Mouse (Mus musculus): ENCODE measurements around the gene Rapgef4. TPM values are rescaled to one million over a fixed set of nuclear protein-coding genes. Genes with fewer than 3 reads are reported as not detected.
"Not testable (repeated sequence)": the region's sequence is repeated elsewhere in the genome, so short reads cannot be mapped to it uniquely, and the experiment has no call there.

The Rapgef4 gene
- total RNA-seq, 2 experiments from 2014 or later = 166 to 168 TPM

- intact Hi-C loops (cut with DNase I) = no loop called here
- no peak for DNase-seq (ENCODE audit: extremely low spot score in 1 of 2, low spot score in 2 of 2)
Observed at GRCm38 (mm10) chr2:72129612-72130311, 148.7 kb downstream of the Rapgef4 start.

GRCm38 (mm10) chr2:72132222-72132621, 151.2 kb downstream of the Rapgef4 start:
- DNase-seq (ENCODE audit: extremely low spot score in 1 of 2, low spot score in 2 of 2) = no peak
- intact Hi-C loops (cut with DNase I) = no loop called here

GRCm38 (mm10) chr2:72136045-72136444, 155.0 kb downstream of the Rapgef4 start:
- no peak for DNase-seq (ENCODE audit: extremely low spot score in 1 of 2, low spot score in 2 of 2)
- intact Hi-C loops (cut with DNase I) = no loop called here

GRCm38 (mm10) chr2:72136486-72137264, 155.6 kb downstream of the Rapgef4 start:
- intact Hi-C loops (cut with DNase I) = no loop called here
- no peak for DNase-seq (ENCODE audit: extremely low spot score in 1 of 2, low spot score in 2 of 2)

- no peak for DNase-seq (ENCODE audit: extremely low spot score in 1 of 2, low spot score in 2 of 2)
- intact Hi-C loops (cut with DNase I) = no loop called here
Observed at GRCm38 (mm10) chr2:72139863-72140845, 159.1 kb downstream of the Rapgef4 start.

- intact Hi-C loops (cut with DNase I) = no loop called here
- DNase-seq (ENCODE audit: extremely low spot score in 1 of 2, low spot score in 2 of 2) = no peak
Observed at GRCm38 (mm10) chr2:72141091-72141490, 160.1 kb downstream of the Rapgef4 start.

- intact Hi-C loops (cut with DNase I); DNase-seq (ENCODE audit: extremely low spot score in 1 of 2, low spot score in 2 of 2): not testable (repeated sequence)
Observed at GRCm38 (mm10) chr2:72141732-72142131, 160.7 kb downstream of the Rapgef4 start.

- no peak for DNase-seq (ENCODE audit: extremely low spot score in 1 of 2, low spot score in 2 of 2)
- intact Hi-C loops (cut with DNase I) = no loop called here
Observed at GRCm38 (mm10) chr2:72143413-72143812, 162.4 kb downstream of the Rapgef4 start.

GRCm38 (mm10) chr2:72144576-72145200, 163.6 kb downstream of the Rapgef4 start:
- intact Hi-C loops (cut with DNase I) = loop anchor here (5.0 kb wide), 1 partner anchor 47 kb away; no protein-coding TSS in a partner anchor

GRCm38 (mm10) chr2:72145281-72145875, 164.3 kb downstream of the Rapgef4 start:
- intact Hi-C loops (cut with DNase I) = loop anchor here (5.0 kb wide), 1 partner anchor 48 kb away; no protein-coding TSS in a partner anchor
- no peak for DNase-seq (ENCODE audit: extremely low spot score in 1 of 2, low spot score in 2 of 2)

More at GRCm38 (mm10) chr2:72144576-72145200, 163.6 kb downstream of the Rapgef4 start:
- DNase-seq (ENCODE audit: extremely low spot score in 1 of 2, low spot score in 2 of 2) = no peak

GRCm38 (mm10) chr2:72146061-72146460, 165.0 kb downstream of the Rapgef4 start:
- intact Hi-C loops (cut with DNase I) = loop anchor here (5.0 kb wide), 1 partner anchor 49 kb away; no protein-coding TSS in a partner anchor

GRCm38 (mm10) chr2:72147246-72147645, 166.2 kb downstream of the Rapgef4 start:
- intact Hi-C loops (cut with DNase I) = loop anchor here (5.0 kb wide), 1 partner anchor 50 kb away; no protein-coding TSS in a partner anchor
- no peak for DNase-seq (ENCODE audit: extremely low spot score in 1 of 2, low spot score in 2 of 2)

More at GRCm38 (mm10) chr2:72146061-72146460, 165.0 kb downstream of the Rapgef4 start:
- DNase-seq (ENCODE audit: extremely low spot score in 1 of 2, low spot score in 2 of 2) = no peak

- DNase-seq (ENCODE audit: extremely low spot score in 1 of 2, low spot score in 2 of 2) = no peak
- intact Hi-C loops (cut with DNase I) = loop anchor here (2.0 to 5.0 kb wide), 2 partner anchors 50 to 103 kb away; no protein-coding TSS in a partner anchor
Observed at GRCm38 (mm10) chr2:72147695-72148094, 166.7 kb downstream of the Rapgef4 start.

- DNase-seq (ENCODE audit: extremely low spot score in 1 of 2, low spot score in 2 of 2) = no peak
- intact Hi-C loops (cut with DNase I) = loop anchor here (2.0 to 5.0 kb wide), 2 partner anchors 51 to 104 kb away; no protein-coding TSS in a partner anchor
Observed at GRCm38 (mm10) chr2:72148647-72149046, 167.6 kb downstream of the Rapgef4 start.

GRCm38 (mm10) chr2:72149059-72149458, 168.0 kb downstream of the Rapgef4 start:
- peak; percentile 48 to 69 for DNase-seq (ENCODE audit: extremely low spot score in 1 of 2, low spot score in 2 of 2)
- intact Hi-C loops (cut with DNase I) = loop anchor here (2.0 to 5.0 kb wide), 2 partner anchors 52 to 104 kb away; no protein-coding TSS in a partner anchor

- intact Hi-C loops (cut with DNase I) = no loop called here
Observed at GRCm38 (mm10) chr2:72151792-72152554, 170.9 kb downstream of the Rapgef4 start.

GRCm38 (mm10) chr2:72152746-72153145, 171.7 kb downstream of the Rapgef4 start:
- intact Hi-C loops (cut with DNase I) = no loop called here
- no peak for DNase-seq (ENCODE audit: extremely low spot score in 1 of 2, low spot score in 2 of 2)

More at GRCm38 (mm10) chr2:72151792-72152554, 170.9 kb downstream of the Rapgef4 start:
- DNase-seq (ENCODE audit: extremely low spot score in 1 of 2, low spot score in 2 of 2) = no peak

All from left cerebral cortex, postnatal 10 days (tissue).